Mouse (Mus musculus) right cerebral cortex, postnatal 25 days (tissue): ENCODE results near the gene Col20a1.
A peak's percentile ranks its signal among the peaks of the same experiment; 100 is the strongest.

ENCODE experiments used
- DNase-seq: peaks from one replicate; pipeline ENCODE4 v3.0.0; 2022

Gene Col20a1

GRCm38 (mm10) chr2:180986449-180986848 is at the start of gene Col20a1:
Gene Col20a1 (plus strand): TSS chr2:180986535.
- no peak for DNase-seq

DNA sequence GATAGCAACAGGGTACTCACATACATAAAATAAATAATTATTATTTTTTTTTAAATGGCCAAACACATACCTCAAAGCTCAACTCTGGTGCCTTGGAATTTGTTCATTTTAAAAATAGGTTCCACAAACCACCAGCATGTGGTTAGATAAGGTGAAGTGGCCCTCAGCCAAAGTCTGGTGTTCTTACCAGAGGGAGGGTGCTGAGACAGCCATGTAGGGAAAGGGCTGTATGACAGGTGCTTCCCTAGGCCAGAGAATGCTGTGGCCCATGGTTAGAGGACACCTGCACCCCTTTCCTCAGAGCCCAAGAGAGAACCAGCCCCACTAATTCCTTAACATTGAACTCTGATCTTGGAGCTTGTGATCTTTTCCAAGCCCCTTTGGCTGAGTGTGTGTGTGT is 46.1 kb upstream of the Col20a1 start:
- DNase-seq: no peak

- no peak for DNase-seq
These were observed 44.5 kb upstream of the Col20a1 start for GRCm38 (mm10) chr2:180941869-180942268.

- no peak for DNase-seq
These were observed 36.4 kb upstream of the Col20a1 start for GRCm38 (mm10) chr2:180949947-180950346.

GRCm38 (mm10) chr2:180952731-180953171 is 33.6 kb upstream of the Col20a1 start:
- DNase-seq: no peak

GRCm38 (mm10) chr2:180953638-180954037 is 32.7 kb upstream of the Col20a1 start:
- DNase-seq: no peak

GRCm38 (mm10) chr2:180954061-180955047 is 32.0 kb upstream of the Col20a1 start, which contains the start of gene Nkain4:
Gene Nkain4 (minus strand): TSS chr2:180954699.
- peak; percentile 60 for DNase-seq

GRCm38 (mm10) chr2:180959605-180960004 is 26.7 kb upstream of the Col20a1 start:
- no peak for DNase-seq

DNA sequence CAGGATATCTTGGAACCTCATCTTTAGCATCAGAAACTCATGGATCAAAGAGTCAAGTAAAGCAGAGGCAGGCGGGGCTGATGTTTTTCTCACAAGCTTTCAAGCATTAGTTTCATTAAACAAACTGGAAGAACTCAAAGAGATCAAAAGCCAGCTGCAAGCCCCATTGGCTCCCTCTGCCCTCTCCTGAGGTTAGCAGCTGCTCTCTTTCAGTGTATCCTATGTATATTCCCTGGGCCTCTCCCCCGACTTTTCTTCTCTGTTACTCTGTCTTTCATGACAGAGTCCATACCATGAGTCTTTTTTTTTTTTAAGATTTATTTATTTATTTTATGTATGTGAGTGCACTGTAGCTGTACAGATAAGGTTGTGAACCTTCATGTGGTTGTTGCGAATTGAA is 26.1 kb upstream of the Col20a1 start:
- no peak for DNase-seq

- DNase-seq: no peak
These were observed 23.6 kb upstream of the Col20a1 start for GRCm38 (mm10) chr2:180962616-180963308.

DNA sequence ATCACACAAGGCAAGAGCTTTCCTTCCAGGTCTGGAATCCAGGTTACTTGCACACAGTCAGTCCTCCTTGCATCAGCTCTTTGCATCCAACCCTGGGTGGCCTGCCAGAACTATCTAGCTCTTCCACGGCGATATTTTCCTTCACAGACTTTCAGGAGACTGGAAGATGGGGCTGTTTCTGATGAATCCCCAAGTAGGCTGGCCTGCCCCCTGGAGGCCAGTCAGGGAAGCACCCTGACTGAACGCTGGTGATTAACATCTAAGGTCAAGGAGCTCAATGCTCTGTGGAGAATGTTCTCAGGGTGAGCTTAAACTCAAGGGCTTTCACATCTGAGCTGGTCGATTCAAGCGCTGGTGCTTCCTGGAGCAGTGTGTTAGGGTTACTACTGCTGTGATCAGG is 22.4 kb upstream of the Col20a1 start:
- peak; percentile 63 for DNase-seq

GRCm38 (mm10) chr2:180966092-180966882 is 20.0 kb upstream of the Col20a1 start:
- DNase-seq: no peak

DNA sequence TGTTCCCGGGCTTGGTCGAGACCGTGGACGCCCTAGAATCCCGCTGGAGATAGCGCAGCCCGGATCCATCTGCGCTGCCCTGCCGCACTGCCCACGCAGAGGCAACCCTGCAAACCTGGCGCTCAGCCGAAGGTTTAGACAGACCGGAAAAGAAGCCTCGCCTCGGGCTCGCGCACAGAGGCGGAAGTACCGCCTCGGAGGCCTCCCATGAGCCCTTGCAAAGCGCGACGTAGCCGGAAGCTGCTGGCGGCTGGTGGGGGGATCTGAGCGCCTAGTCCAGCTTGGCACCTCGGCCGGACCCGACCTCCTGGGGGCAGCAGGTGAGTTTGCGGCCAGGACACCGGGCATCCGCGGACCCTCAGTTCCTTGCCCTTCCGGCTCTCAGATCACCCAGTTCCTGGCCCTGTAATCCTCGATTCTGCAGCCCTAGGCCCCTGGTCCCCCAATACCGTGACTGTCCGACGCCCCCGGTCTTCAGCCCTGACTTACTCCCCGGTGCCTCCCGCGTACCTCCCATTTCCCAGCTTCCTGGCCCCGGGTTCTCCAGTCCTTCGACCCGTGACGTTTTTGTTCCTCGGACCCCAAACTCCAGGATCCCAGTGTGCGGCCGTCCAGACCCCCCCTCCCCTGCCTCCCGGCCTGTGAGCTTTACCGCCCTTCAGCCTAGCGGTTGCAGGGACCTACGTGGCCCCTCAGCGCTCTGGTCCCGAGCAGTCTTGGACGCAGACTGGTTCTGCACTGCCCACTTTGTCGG is 19.1 kb upstream of the Col20a1 start, which contains the start of gene Arfgap1:
Arfgap1 (plus strand) TSS at position 216 of the 754 bp plus-strand sequence.
- DNase-seq: peak; percentile 94

GRCm38 (mm10) chr2:180981133-180981532 is 5.2 kb upstream of the Col20a1 start:
- DNase-seq: no peak

DNA sequence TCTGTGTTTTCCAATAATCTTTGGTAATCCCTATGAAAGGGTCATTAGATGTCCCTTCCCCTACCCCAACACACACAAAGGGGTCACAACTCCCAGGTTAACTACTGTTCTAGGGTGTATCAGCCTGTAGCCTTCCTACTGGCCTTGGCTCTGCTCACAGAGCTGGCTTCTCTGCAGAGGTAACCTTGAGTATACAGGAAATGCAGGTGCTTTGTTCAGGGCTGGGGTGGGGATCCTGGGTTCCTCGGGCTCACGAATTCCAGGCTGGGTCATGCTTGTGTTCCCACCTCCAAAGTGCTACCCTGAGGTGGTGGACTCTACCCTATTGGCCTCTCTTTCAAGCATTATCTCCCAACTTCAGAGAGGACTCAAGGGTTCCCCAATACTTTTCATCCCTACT is 700 bp upstream of the Col20a1 start:
- no peak for DNase-seq

- no peak for DNase-seq
These were observed 666 bp downstream of the Col20a1 start for GRCm38 (mm10) chr2:180987001-180987400.

- no peak for DNase-seq
These were observed 1.2 kb downstream of the Col20a1 start for GRCm38 (mm10) chr2:180987432-180988030.

GRCm38 (mm10) chr2:180988347-180988913 is 2.1 kb downstream of the Col20a1 start:
- no peak for DNase-seq

GRCm38 (mm10) chr2:180988948-180989347 is 2.6 kb downstream of the Col20a1 start:
- no peak for DNase-seq

- DNase-seq: no peak
These were observed 4.0 kb downstream of the Col20a1 start for GRCm38 (mm10) chr2:180990347-180990746.

DNA sequence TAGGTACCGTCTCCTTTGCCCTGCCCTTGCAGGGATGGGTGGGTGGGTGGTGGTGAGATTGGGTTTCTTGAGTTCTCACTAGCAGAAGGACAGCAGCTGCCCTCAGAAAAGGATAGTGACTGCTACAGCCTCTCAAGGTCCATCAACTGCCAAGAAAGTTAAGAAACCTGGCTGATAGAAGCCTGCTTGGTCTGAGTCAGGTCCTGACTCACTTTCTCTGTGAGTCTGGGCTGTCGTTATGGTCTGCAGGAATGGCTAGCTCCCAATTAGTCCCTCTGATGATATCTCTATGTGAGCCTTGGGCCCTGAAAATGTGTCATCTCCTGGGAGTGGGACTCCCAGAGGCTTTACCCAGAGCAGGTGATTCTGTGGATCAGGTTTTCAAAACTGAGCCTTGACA is 8.0 kb downstream of the Col20a1 start:
- no peak for DNase-seq
